Mouse (Mus musculus): Measurements from ENCODE around the gene Klb.
"Not testable (repeated sequence)": the region's sequence is repeated elsewhere in the genome, so short reads cannot be mapped to it uniquely, and the experiment has no call there.

Klb gene

DNA sequence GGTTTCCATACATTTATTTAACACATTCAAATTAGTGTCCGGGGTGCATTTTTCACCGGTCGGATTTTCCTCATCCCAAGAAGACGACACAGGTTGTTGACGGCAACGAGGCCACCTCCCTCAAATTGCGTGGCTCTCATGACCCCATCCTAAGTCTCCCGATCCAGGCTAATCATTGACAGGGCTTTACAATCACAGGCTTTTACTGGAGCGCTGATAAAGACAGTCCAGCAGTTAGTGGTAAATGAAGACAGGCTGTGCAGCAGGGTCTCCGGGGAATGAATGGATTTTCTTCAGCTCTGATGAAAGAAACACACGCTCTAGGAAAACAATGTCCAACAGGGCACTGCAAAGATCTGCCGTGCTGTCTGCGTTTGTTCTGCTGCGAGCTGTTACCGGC lies at the start of gene Klb:
TSS of gene Klb (plus strand) at position 147 of the 400 bp plus-strand sequence.
- DNase-seq (ENCODE audit: low spot score in 2 of 2): no peak

DNA sequence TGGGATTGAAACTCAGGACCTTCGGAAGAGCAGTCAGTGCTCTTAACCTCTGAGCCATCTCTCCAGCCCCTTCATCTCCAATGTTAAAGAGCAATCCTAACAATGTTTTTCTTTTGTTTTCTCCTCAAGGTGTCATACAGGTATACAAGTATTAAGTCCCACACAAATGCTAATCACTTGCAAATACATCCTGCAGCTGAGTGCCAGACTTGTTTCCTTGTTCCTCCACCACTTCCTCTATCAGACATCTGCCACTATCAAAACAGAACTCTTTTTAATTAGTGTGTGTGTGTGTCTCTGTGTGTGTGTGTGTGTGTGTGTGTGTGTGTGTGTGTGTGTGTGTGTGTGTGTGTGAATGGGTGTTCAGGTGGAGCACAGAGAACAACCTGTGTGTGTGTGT lies 48.5 kb upstream of the Klb start:
- not testable (repeated sequence) for DNase-seq (ENCODE audit: low spot score in 2 of 2)

DNA sequence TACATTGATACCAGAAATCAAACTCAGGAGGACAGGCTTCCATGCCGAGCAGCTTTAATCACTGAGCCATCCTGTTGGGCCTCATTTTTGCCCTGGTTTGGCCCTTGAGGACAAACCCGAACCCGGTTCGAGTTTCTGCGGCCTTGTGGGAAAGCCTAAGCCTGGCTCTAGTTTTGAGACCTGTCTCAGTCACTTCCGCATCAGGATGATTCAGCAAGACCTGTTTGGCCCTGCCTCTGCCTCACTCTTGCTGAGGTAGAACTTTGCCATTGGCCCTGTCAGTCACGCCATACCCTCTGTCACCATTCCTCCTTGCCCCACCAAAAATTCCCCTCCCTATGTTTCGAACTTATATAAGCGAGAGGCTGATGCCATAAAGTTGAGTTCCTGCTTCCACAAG lies 48.0 kb upstream of the Klb start:
- DNase-seq (ENCODE audit: low spot score in 2 of 2): no peak

DNA sequence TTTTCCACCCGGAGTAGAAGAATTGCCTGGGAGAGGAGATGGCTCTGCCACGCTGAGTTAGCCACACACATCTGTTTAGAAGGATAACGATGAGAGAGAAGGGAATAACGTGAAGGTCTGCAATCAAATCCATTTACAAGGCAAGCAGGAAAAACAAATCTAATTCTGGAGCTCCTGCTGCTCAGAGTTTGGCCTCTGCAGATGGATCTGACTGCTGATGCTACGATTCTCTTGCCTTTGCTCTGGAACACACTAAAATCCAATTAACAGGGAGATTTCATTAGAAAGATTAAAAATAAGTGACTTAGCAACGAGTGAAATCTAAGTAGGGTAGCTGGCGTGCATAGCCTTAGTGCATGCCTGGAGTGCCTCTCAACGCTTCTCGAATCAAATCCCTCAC lies 42.6 kb upstream of the Klb start:
- DNase-seq (ENCODE audit: low spot score in 2 of 2): no peak

DNA sequence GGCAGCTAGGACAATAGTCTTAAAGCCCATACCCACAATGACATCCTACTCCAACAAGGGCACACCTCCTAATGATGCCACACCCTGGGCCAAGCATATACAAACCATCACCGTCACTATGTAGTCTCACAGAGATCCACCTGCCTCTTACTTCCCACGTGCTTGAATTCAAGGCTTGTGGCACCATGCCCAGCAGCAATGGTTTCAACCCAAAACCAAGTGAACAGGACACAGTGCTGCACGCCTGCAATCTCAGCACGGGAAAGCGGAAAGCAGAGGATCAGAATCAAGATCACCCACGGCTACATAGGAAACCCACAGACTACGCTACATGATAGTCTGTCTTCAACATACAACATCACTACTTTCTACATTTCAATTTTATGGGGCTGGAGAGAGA lies 39.9 kb upstream of the Klb start:
- no peak for DNase-seq (ENCODE audit: low spot score in 2 of 2)

DNA sequence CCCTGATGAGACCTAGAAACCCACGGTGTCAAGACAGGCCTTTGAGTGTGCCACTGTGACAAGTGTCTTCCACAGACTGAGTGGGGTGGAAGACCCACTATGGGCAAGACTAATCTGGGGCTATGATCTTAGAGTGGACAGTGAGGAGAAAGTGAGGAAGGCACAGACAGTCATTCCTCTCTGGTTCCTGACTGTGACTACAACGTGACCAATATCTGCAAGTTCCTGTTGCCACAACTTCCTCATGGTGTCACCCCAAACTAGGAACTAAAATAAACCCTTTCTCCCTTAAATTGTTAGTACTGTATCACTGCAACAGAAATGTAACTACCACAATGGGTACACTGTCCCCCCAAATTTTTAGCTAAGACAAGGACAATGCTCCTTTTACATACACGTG lies 39.2 kb upstream of the Klb start:
- DNase-seq (ENCODE audit: low spot score in 2 of 2): no peak

DNA sequence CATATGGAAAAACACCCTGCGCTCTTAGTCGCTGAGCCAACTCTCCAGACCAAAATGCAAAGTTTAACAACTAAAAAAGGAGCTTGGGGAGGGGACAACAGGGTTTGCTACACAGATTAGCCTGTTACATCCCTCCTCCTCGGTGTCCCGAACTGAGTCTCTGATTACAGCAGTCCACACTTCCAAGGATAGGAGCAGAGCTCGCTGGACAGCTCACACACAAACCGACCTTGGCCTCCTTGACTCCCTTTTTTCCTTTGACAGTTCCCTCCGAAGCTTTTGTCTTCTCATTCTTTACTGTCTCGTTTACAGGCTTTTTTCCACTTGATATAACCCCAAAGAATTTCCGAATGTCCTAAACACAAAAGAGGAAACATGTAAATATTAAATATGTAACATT lies 28.9 kb upstream of the Klb start:
- no peak for DNase-seq (ENCODE audit: low spot score in 2 of 2)

DNA sequence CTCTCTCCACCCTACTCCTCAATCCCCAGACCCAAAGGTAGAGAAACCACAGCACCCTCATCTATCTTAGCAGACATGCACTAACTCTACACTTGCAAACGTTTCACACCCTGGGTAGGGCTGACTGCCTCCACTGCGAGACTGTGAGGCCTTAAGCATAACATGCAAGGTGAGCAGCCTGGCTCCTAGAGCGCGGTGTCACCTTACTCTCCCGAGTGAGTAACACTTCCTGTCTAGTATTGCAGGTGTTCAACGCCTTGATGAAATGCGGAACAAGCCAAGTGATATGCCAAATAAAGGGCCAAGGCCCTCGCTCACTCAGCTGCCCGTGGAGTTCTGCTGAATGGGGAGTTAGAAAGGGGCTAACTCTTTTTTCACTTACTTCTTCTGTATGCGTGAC lies 25.9 kb upstream of the Klb start:
- DNase-seq (ENCODE audit: low spot score in 2 of 2): no peak

DNA sequence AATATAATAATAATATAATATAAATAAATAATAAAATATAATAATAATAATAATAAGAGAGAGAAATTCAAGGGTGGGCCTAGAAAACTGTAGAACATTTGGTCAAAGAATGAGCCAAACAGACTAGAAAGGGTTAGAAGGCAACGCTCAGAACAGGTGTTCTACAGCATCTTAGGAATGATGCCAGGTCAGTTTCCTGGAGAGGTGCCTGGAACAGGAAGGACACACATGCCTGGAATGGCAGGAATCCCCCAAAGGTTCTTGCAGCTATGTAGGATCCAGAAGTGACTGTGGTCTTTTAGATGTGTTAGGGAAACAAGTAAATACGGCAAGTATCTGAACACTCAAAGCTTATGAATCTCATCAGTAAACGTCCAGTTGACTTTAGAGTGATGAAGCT lies 23.8 kb upstream of the Klb start:
- DNase-seq (ENCODE audit: low spot score in 2 of 2): no peak

DNA sequence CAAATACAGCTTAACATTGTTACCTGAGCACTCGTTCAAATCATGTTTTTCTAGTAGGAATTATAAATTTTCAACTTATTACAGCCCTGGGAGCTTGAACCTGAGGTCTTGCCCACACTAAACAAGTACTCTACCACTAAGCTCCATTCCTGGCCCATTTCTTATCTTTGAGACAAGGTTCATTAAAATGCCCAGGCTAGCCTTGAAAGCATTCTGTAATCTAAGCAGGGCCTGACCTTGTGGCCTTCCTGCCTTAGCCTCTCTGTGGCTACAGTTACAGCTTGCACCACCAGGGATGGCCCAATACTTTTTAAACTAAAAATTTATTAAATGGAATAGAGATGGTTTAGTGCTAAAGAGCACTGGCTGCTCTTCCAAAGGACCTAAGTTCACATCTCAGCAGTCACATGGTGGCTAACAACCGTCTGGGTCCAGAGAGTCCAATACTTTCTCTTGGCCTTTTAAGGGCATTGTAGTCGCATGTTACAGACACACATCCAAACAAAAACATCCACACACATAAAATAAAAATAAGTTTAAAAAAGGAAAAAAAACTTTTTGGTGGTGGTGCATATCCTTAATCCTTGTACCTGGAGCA lies 23.3 kb upstream of the Klb start:
- DNase-seq (ENCODE audit: low spot score in 2 of 2): no peak

DNA sequence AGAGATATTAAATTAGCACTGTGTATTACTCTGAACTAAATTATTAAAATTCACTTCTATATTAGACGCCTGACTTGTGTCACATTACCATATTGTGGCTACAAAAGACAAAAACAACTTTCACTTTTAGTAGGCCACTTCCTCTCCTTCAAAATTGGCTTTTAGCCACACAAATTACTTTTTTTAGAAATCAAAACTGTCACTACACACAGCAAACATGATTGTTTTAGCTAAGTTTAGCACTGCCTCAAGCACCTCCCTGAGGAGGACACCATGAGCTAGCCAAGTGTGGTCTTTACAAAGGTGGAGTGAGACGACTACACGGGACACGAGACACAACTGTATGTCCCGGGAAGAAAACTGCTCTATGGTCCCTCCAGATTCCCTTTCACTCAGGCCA lies 21.9 kb upstream of the Klb start:
- no peak for DNase-seq (ENCODE audit: low spot score in 2 of 2)

DNA sequence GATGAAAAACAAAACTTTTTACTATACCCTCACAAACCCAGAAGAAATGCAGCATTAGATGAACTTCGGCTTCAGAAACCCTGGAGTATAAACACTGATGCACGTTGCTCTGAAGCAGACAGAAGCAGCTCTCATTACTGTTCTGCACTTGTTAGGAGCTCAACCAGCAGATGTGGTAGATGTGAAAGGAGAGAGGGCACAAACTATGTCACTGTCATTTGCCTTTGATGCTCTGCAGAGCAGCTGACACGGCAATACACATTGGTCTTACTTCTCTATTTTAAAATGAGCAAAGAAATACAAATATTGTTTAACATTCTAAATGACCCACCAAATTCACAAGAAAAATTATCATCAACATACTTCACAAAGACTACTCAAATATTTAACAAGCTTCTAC lies 18.1 kb upstream of the Klb start:
- no peak for DNase-seq (ENCODE audit: low spot score in 2 of 2)

DNA sequence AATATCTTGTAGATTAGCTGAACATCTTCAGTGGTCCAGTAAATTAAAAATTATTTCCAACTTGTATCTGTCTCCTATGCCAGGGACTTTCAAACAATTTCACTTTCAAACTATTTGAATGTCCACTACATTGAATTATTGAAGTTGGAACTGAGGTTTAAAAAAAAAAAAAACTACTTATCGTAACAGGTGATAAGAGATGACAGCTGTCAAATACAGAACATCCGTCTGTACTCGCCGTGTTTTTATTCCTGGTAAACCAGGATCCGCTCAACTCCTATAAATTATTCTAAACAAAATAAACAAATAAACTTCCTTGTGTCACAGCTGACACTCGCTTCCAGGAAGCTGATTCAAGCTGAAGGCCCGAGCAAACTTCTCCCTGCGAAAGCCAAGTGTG lies 13.3 kb upstream of the Klb start:
- no peak for DNase-seq (ENCODE audit: low spot score in 2 of 2)

DNA sequence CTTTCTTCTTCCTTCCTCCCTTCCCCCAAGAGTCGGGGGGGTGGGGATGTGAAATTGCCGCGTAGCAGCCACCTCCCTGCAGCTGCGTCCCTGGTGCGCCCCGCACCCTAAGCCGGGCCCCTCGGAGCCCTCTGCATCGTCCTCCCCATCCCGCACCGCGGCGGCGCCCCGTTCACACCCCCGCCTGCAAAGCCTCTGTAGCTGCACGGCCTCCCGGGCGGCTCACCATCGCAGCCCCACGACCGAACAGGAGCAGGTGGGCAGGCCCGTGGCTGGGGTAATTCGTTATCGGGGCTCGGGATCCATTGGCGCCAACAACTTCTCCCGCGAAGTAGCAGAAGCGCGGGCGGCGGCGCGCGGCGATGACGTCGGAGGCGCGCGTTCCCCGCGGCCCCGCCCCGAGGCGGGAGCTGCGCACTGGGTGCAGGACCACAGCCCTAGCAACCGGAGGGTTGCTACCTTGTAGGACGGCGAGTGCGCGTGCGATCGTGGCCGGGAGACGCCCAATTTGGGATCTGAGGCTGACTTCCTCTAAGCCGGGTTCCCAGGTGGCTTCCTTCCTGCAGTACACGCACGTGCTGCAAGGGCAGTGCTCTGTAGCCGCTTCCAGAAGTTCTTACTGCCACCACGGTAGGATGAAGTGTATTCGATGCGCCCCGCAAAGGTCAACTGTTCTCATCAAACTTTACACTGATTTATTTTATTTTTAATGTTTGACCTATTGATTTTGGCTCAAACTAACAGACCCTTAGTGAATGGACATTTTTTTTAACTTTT lies 12.6 kb upstream of the Klb start, which contains the start of gene Rfc1:
TSS of gene Rfc1 (minus strand) at position 373 of the 777 bp plus-strand sequence.
- peak; percentile 80 to 84 for DNase-seq (ENCODE audit: low spot score in 2 of 2)

DNA sequence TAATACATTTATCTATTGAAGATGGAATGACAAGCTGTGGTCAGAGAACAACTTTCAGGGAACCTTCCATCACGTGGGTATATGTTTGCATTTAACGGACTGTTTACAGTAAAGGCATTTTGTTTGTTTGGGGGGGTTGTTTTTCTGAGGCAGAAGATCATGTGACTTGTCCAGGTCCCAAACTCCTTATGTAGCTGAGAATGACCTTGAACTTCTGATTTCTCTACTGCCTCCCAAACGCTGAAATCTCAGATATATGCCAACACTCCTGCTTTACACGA lies 12.1 kb upstream of the Klb start:
- no peak for DNase-seq (ENCODE audit: low spot score in 2 of 2)

DNA sequence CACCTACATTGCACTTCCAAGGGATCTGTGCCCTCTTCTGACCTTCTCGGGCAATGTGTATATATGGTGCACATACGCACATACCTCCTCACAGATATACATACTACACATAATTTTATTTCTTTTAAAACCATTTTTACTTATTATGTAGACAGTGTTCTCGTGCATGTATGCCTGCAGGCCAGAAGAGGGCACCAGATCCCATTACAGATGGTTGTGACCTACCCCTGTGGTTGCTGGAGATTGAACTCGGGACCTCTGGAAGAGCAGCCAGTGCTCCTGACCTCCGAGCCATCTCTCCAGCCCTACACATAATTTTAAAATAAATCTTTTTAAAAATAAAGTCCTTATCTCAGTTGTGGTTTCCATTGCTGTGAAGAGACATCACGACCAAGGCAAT lies 9.7 kb upstream of the Klb start:
- DNase-seq (ENCODE audit: low spot score in 2 of 2): no peak

DNA sequence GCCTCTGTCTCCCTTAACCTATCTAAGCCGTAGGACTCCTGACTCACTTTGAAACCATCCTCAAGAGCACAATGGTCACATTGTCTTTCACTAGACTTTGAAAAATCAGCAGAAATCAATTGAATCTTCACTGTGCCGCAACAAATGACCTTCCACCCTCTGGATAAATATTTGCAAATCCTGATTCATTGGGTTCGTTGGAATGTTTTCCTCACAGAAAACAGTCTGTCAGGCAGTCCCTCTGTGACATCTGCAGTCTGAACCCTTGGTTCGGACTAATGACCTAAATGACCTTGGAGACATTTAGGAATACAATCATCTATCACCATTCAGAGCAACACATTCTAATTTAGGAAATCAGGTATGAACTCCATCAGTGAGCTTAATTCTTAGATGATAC lies 7.9 kb upstream of the Klb start:
- DNase-seq (ENCODE audit: low spot score in 2 of 2): no peak

DNA sequence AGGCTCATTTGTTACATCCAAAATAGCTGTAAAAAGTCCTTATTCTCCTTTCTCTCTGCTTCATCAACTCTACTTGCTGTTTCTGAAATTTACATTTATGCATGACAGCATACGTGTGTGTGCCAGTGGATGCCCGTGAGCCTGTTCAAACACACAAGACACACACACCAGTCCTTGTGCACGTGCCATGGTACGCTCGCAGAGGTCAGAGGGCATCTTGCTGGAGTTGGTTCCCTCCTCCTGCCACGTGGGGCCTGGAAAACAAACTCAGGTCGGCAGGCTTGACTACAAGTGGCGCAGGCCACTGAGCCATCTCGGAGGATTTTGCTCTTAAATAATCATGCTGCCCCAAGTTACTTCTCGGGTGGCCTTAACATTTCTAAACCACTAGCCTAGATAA lies 2.4 kb downstream of the Klb start:
- DNase-seq (ENCODE audit: low spot score in 2 of 2): no peak

DNA sequence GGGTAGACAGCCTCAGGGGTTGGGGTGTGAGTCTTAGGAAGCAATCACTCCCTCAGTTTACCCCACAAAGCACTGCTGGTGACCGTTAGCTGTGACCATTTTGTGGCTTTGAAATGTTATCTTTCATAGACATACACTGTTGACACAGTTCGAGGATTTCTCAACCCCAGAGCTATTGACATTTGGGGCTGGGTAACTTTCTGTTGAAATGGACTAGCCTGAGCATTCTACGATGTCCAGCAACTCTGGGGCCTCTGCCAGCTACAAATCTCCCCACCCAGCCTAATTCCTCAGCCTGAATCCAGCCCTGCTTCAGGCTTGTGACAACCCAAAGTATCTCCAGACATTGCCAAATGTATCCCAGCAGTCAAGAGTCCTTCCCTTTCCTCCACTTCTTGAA lies 6.0 kb downstream of the Klb start:
- DNase-seq (ENCODE audit: low spot score in 2 of 2): no peak

DNA sequence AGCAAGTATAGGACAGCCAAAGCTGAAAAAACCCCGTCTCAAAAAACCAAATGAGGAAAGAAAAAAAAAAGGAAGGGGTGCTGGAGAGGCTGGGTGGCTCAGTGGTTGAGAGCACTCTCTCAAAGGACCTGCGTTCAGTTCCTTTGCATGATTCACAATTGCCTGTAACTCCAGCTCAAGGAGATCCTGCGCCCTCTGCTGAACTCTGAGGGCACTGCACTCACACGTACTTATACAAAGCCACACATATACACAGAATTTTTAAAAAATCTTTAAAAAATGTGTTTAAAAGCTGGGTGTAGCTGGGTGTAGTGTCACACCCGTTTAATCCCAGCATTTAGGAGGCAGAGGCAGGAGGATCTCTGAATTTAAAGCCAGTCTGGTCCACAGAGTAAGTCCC lies 6.9 kb downstream of the Klb start:
- no peak for DNase-seq (ENCODE audit: low spot score in 2 of 2)

DNA sequence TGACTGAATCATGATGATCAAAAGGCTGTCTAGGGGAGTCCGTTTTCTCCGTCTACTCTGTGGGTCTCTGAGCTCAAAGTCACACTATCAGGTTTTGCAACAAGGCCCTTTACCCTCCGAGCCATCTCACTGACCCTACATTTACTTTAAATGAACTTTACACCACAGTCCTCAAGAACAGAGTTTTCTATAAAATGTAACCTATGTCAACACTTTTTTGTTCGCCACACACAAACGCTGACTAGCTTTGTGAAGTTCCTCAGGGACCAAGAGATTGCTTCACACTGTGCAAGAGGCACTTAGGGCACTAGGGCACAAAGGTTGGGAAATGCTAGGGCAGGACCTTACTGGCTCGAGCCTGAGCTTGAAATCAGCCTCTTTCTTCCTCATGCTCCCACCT lies 8.7 kb downstream of the Klb start:
- DNase-seq (ENCODE audit: low spot score in 2 of 2): no peak

DNA sequence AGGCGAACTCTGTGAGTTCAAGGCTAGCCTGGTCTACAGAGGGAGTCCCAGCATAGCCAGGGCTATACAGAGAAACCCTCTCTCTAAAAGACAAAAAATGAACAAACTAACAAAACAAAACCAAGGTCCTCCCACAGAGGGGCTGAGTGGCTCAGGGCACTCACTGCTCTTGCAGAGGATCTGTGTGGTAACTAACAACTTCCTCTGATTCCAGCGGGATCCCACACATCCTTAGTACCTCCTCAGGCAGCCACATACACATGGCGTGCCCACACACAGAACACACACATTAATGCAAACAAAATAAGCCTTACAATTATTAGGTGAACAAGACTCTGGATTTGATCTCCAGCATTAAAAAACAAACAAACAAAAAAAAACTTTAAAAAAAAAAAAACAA lies 9.7 kb downstream of the Klb start:
- DNase-seq (ENCODE audit: low spot score in 2 of 2): no peak

DNA sequence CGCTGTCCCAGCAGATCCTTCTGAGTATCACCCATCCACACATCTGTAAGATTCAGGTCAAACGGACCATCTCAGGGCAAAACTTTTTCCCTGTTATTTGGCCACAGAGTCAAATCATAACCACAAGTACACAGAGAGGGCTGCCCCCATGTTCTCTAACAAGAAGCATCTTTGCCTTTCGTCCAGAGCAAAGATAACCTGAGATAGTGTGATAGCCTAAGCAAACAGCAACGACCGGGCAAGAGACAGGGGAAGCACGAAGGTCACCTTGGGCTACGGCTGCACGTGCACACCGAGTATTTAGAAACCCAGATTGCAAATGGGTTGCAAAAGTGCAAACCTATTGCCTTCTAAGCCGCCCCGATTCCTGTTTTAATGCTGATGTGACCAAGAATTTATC lies 19.7 kb downstream of the Klb start:
- no peak for DNase-seq (ENCODE audit: low spot score in 2 of 2)

DNA sequence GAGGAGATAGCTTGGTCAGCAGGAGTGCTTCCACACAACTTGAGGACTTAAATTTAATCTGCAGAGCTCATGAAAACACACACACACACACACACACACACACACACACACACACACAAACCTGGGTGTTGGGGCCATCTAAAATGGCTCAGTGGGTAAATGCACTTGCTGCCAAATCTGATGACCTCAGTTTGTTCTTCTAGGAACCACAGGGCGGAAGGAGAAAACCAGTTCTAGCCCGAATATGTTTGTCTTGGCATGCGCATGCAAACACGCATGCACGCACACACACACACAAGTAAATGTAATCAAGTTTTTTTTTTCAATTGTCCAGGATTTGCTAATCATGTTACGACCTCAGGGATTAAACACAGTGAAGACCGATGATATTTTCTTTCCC lies 23.4 kb downstream of the Klb start:
- DNase-seq (ENCODE audit: low spot score in 2 of 2): no peak

All from urinary bladder, postnatal 4 days (tissue).